Mouse (Mus musculus) MEL (cell line): ENCODE measurements around the gene AC124108.1. TPM values are rescaled to one million over a fixed set of nuclear protein-coding genes. Genes with fewer than 3 reads are reported as not detected.
"Not testable (repeated sequence)": the region's sequence is repeated elsewhere in the genome, so short reads cannot be mapped to it uniquely, and the experiment has no call there.

ENCODE experiments used
- DNase-seq: peaks from one replicate; pipeline ENCODE4 v3.0.0; 2011; ENCODE audit warnings: low read depth, low spot score
- H3K27ac ChIP-seq: 2 replicates; pipeline ENCODE4 v1.5.1; 2012; ENCODE audit warnings: low read depth, mild to moderate bottlenecking, control low read depth, low read length, moderate library complexity; ENCODE audit not compliant: control insufficient read depth
- H3K27me3 ChIP-seq, 2 experiments: fragments of 150-350 bp in 1 of 2; sonication (generic) in 1 of 2; 2 replicates each; pipeline ENCODE4 v1.6.1; 2012; ENCODE audit warnings: low read length in 2 of 2, mild to moderate bottlenecking in 2 of 2, improper control_type of control experiment in 1 of 2, moderate library complexity in 1 of 2; ENCODE audit not compliant: insufficient read depth in 2 of 2, control insufficient read depth in 1 of 2
- H3K36me3 ChIP-seq, 2 experiments: 2 replicates each; pipeline ENCODE4 v1.6.1; 2012 to 2014; ENCODE audit warnings: low read length in 2 of 2, improper control_type of control experiment in 1 of 2, inconsistent platforms in 1 of 2, mild to moderate bottlenecking in 1 of 2; ENCODE audit not compliant: insufficient read depth in 2 of 2, control insufficient read depth in 1 of 2
- H3K4me1 ChIP-seq, 2 experiments: fragments of 150-350 bp in 1 of 2; sonication (generic) in 1 of 2; 2 replicates each; pipeline ENCODE4 v1.6.1; 2012; ENCODE audit warnings: low read length in 2 of 2, improper control_type of control experiment in 1 of 2, mild to moderate bottlenecking in 1 of 2; ENCODE audit not compliant: insufficient read depth in 2 of 2, control insufficient read depth in 1 of 2
- H3K4me3 ChIP-seq, 2 experiments: fragments of 150-350 bp in 1 of 2; sonication (generic) in 1 of 2; 2 replicates each; pipeline ENCODE4 v1.5.1; 2012; ENCODE audit warnings: low read depth in 2 of 2, low read length in 2 of 2, mild to moderate bottlenecking in 2 of 2, moderate library complexity in 2 of 2, control low read depth in 1 of 2, improper control_type of control experiment in 1 of 2; ENCODE audit not compliant: control insufficient read depth in 1 of 2, insufficient read depth in 1 of 2
- H3K79me2 ChIP-seq: 2 replicates; pipeline ENCODE4 v1.6.1; 2012; ENCODE audit warnings: mild to moderate bottlenecking, low read length, moderate library complexity; ENCODE audit not compliant: control insufficient read depth, poor library complexity, insufficient read depth
- H3K9ac ChIP-seq: 2 replicates; pipeline ENCODE4 v1.6.1; 2012; ENCODE audit warnings: low read depth, mild to moderate bottlenecking, control low read depth, low read length, moderate library complexity; ENCODE audit not compliant: control insufficient read depth, poor library complexity, severe bottlenecking
- H3K9me3 ChIP-seq: fragments of 150-350 bp; sonication (generic); replicated peaks from 2 replicates; pipeline ENCODE4 v1.6.1; 2012; ENCODE audit warnings: mild to moderate bottlenecking, low read length, improper control_type of control experiment, moderate library complexity; ENCODE audit not compliant: insufficient read depth
- CTCF ChIP-seq, 3 experiments: IDR thresholded peaks in 2 of 3; conservative IDR thresholded peaks in 1 of 3; 2 replicates each; pipeline ENCODE4 v1.5.1; 2011 to 2012; ENCODE audit warnings: low read length in 3 of 3, low read depth in 2 of 3, mild to moderate bottlenecking in 2 of 3, improper control_type of control experiment in 1 of 3, inconsistent platforms in 1 of 3, mixed read lengths in 1 of 3, moderate library complexity in 1 of 3; ENCODE audit not compliant: control insufficient read depth in 1 of 3, insufficient read depth in 1 of 3, poor library complexity in 1 of 3, severe bottlenecking in 1 of 3
- JUND ChIP-seq: IDR thresholded peaks from 2 replicates; pipeline ENCODE4 v1.6.1; 2011; ENCODE audit warnings: low read depth, mild to moderate bottlenecking, improper control_type of control experiment, low read length
- MAFK ChIP-seq: IDR thresholded peaks from 2 replicates; pipeline ENCODE4 v1.6.1; 2011; ENCODE audit warnings: low read depth, mild to moderate bottlenecking, low read length, improper control_type of control experiment, borderline replicate concordance
- MAX ChIP-seq: IDR thresholded peaks from 2 replicates; pipeline ENCODE4 v1.6.1; 2011; ENCODE audit warnings: low read length, improper control_type of control experiment
- MAZ ChIP-seq: IDR thresholded peaks from 2 replicates; pipeline ENCODE4 v1.6.1; 2012; ENCODE audit warnings: low read depth, mild to moderate bottlenecking, inconsistent platforms, low read length, improper control_type of control experiment
- MEF2A ChIP-seq: IDR thresholded peaks from 2 replicates; pipeline ENCODE4 v1.6.1; 2014; ENCODE audit warnings: low read depth, mild to moderate bottlenecking, inconsistent platforms, low read length, improper control_type of control experiment; ENCODE audit not compliant: poor library complexity, insufficient replicate concordance, severe bottlenecking; ENCODE audit errors: extremely low read depth
- MYC ChIP-seq: IDR thresholded peaks from 2 replicates; pipeline ENCODE4 v1.6.1; 2011; ENCODE audit warnings: low read depth, mild to moderate bottlenecking, low read length, improper control_type of control experiment, moderate library complexity
- NRF1 ChIP-seq: IDR thresholded peaks from 2 replicates; pipeline ENCODE4 v1.6.1; 2014; ENCODE audit warnings: low read depth, mild to moderate bottlenecking, inconsistent platforms, low read length, improper control_type of control experiment, moderate library complexity; ENCODE audit not compliant: poor library complexity, insufficient read depth, severe bottlenecking
- RAD21 ChIP-seq: IDR thresholded peaks from 2 replicates; pipeline ENCODE4 v1.6.1; 2011; ENCODE audit warnings: mild to moderate bottlenecking, low read depth, low read length, improper control_type of control experiment
- SMC3 ChIP-seq: IDR thresholded peaks from 2 replicates; pipeline ENCODE4 v1.6.1; 2011; ENCODE audit warnings: low read depth, low read length, improper control_type of control experiment
- TCF12 ChIP-seq: IDR thresholded peaks from 2 replicates; pipeline ENCODE4 v1.6.1; 2014; ENCODE audit warnings: low read depth, mild to moderate bottlenecking, inconsistent platforms, low read length, improper control_type of control experiment, moderate library complexity
- UBTF ChIP-seq: IDR thresholded peaks from 2 replicates; pipeline ENCODE4 v1.6.1; 2012; ENCODE audit warnings: low read depth, mild to moderate bottlenecking, inconsistent platforms, low read length, improper control_type of control experiment, moderate library complexity, borderline replicate concordance; ENCODE audit not compliant: insufficient read depth
- USF1 ChIP-seq: IDR thresholded peaks from 2 replicates; pipeline ENCODE4 v1.6.1; 2014; ENCODE audit warnings: low read depth, mild to moderate bottlenecking, inconsistent platforms, low read length, improper control_type of control experiment, moderate library complexity
- ZKSCAN1 ChIP-seq: IDR thresholded peaks from 2 replicates; pipeline ENCODE4 v1.6.1; 2012; ENCODE audit warnings: low read depth, mild to moderate bottlenecking, inconsistent platforms, low read length, improper control_type of control experiment, moderate library complexity
- ZMIZ1 ChIP-seq: IDR thresholded peaks from 2 replicates; pipeline ENCODE4 v1.6.1; 2012; ENCODE audit warnings: low read depth, mild to moderate bottlenecking, inconsistent platforms, low read length, improper control_type of control experiment, moderate library complexity
- polyA plus RNA-seq, 2 experiments: library from polyadenylated mRNA; stranded (reverse) in 1 of 2; unstranded in 1 of 2; fragments of >175 nt in 1 of 2; fragments of >200 nt in 1 of 2; gene quantifications; 2 replicates each; pipeline versions ENCODE4 v1.2.1 to v1.2.4; 2012; ENCODE audit warnings: low replicate concordance in 2 of 2, low read depth in 1 of 2; ENCODE audit not compliant: insufficient read length in 2 of 2, insufficient read depth in 1 of 2, missing spikeins in 1 of 2
- total RNA-seq: library from RNA; depleted of rRNA; stranded (reverse); fragments of 300-350 nt; gene quantifications from 2 replicates; pipeline ENCODE4 v1.2.3, GENCODE M21; 2012

Gene AC124108.1
- total and polyA plus RNA-seq, 3 experiments, result not detected

GRCm38 (mm10) chr1:132162618-132163017, 28.6 kb upstream of the AC124108.1 start:
- H3K4me3 ChIP-seq, H3K79me2 ChIP-seq, H3K9me3 ChIP-seq, H3K4me1 ChIP-seq, H3K36me3 ChIP-seq: not testable (repeated sequence)
- TF ChIP-seq CTCF (IDR thresholded peaks at IDR 0.05 in 2 of 3, conservative IDR thresholded peaks at IDR 0.05 in 1 of 3; ENCODE audit: control insufficient read depth in 1 of 3, insufficient read depth in 1 of 3, low read depth in 2 of 3, low read length in 3 of 3, poor library complexity in 1 of 3, severe bottlenecking in 1 of 3) (peak; percentile 22 to 47 (median 44); a peak in 5 of 6 replicates), MAX (peak; percentile 15; the same call in 1 of the 2 replicates), MYC (peak; percentile 73), SMC3 (peak; percentile 47), RAD21 (peak; percentile 12; the same call in 1 of the 2 replicates), USF1 (peak; percentile 40)
- TF ChIP-seq, all 39 proteins: peak for 6; not testable (repeated sequence) for 33
- H3K27ac ChIP-seq, H3K27me3 ChIP-seq, DNase-seq, H3K9ac ChIP-seq: not testable (repeated sequence)

DNA sequence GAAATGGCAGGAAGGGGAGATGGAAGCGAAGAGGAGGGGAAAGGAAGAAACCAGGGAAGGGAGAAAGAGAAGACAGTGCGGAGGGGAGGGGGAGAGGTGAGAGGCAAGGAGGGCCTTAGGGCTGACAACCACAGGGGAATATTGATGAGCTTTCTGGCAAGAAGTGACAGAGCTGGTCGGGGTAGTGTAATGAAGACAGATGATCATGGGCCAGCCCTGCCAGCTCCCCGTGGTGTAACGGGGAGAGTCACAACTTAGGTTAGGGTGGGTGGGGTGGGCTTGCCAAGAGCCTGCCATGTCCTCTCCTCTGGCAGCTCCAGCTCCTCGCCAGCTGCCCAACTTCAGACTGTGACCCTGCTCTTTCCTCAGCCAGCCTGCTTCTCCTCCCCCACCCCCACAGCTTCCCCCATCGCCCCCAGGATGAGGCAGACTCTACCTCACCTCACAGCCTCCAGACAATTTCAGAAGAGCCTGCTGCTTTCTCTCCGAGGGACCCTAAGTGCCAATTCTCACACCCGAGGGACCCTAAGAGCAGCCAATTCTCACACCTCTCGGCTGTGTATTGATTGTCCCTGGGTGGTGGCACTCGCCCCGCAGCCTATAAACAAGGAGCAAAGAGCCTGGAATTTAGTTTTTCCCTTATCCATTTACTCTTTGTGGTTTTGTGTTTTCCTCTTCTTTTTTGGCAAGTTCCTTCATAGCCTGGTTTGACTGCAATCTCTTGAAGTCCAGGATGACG, 26.3 kb upstream of the AC124108.1 start:
- Histone ChIP-seq H3K9ac (no peak overlapping the region), H3K27me3 (peaks cover 5 to 14% of the 10 kb centered on the region in 2 experiments; a peak in 3 of 4 replicates), H3K36me3 (no peaks in the 10 kb centered on the region; a peak in 1 of 4 replicates), H3K4me3 (no peak overlapping the region), H3K4me1 (peaks cover 0 to 7% of the 10 kb centered on the region in 2 experiments; a peak in 1 of 4 replicates), H3K79me2 (no peaks in the 10 kb centered on the region), H3K27ac (no peak overlapping the region), H3K9me3 (no peaks in the 10 kb centered on the region)
- TF ChIP-seq MEF2A, result no peak
- TF ChIP-seq JUND, result no peak
- TF ChIP-seq TCF12, result no peak
- TF ChIP-seq NRF1, result no peak
- no peak for TF ChIP-seq ZMIZ1
- no peak for TF ChIP-seq MAFK
- no peak for TF ChIP-seq MAZ
- no peak for TF ChIP-seq ZKSCAN1
- no peak for TF ChIP-seq UBTF
- DNase-seq, result no peak
